ENCODE assay signal across 8 mouse cellular contexts in the genomic region with DNA sequence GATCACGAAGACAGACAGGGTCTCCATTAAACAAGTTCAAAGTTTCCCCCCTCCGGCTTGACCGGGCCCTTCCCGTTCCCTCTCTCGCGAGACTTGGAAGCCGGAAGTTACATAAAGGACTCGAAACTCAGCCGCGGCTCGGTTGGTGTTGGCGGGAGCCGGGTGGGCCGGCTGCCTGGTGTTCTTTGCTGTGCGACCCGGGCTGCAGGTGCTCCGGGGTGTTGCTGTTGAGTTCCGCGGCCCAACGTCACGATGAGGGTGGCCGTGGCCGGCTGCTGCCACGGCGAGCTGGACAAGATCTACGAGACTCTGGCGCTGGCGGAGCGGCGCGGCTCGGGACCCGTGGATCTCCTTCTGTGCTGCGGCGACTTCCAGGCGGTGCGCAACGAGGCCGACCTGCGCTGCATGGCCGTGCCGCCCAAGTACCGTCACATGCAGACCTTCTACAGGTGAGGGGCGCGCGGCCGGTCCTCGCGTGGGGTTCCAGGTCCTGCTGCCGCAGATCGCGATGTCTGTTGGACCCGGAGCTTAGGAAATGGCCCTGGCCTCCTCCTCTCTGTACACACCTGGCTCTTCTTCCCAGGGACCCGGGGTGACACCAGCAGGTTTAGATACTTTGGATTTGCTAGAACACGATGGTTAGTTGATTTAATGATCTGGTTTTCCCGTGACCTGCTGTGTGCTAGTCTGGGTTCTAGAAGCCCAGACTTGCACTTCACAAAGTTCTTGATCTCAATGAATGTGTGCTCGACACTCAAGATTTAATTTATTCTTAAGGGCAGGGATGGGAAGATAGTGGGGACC. TPM values are rescaled to one million over a fixed set of nuclear protein-coding genes. Genes with fewer than 3 reads are reported as not detected.
A peak's percentile ranks its signal among the peaks of the same experiment; 100 is the strongest.
DNase-seq lines count a peak whose midpoint lies in the region; ATAC-seq lines count a peak whose summit lies in the region.

Gene Dbr1 (plus strand): TSS at position 123 of the 804 bp plus-strand sequence.

- H3K9me3 ChIP-seq in intestine, embryonic 14.5 days (ENCODE audit: control insufficient read depth, low read length), result no peaks in the 10 kb centered on the region

- DNase-seq in adipocyte (ENCODE audit: low spot score), result peak; percentile 92
- peak; percentile 95 for DNase-seq in embryo, embryonic 10 days (ENCODE audit: low spot score)
- DNase-seq in gastrocnemius, postnatal 14 days, result peak; percentile 93
- peak; percentile 96 for DNase-seq in intestine, embryonic 14.5 days (ENCODE audit: low spot score)
- peak; percentile 93 to 95 for DNase-seq in left cerebral cortex, postnatal 14 days (ENCODE audit: low spot score in 2 of 2)
- peak; percentile 93 for DNase-seq in mesoderm, embryonic 11.5 days (ENCODE audit: low read depth, low spot score)
- DNase-seq in right cerebral cortex, postnatal 36 days (ENCODE audit: low spot score in 2 of 2), result peak; percentile 84 to 87
- DNase-seq in yolk sac, embryonic 10.5 days (ENCODE audit: low spot score), result peak; percentile 90

- H3K9ac ChIP-seq in intestine, embryonic 14.5 days (ENCODE audit: low read length), result peak within 1 kb of the TSS; percentile 86

- H3K4me3 ChIP-seq in intestine, embryonic 14.5 days (ENCODE audit: low read depth, low read length), result peak within 1 kb of the TSS; percentile 96

- H3K27me3 ChIP-seq in intestine, embryonic 14.5 days (replicated peaks; ENCODE audit: control insufficient read depth, insufficient read depth, low read length), result no peaks in the 10 kb centered on the region

- H3K27ac ChIP-seq in intestine, embryonic 14.5 days (ENCODE audit: low read depth), result peak within 1 kb of the TSS; percentile 83; the same call in 1 of the 2 replicates

- H3K36me3 ChIP-seq in intestine, embryonic 14.5 days (ENCODE audit: control insufficient read depth, insufficient read depth, low read length), result peaks cover 9% of the 10 kb centered on the region

- WGBS in intestine, embryonic 14.5 days, result under 1% methylated on average over 57 of the region's 57 CpGs

- intact Hi-C loops in gastrocnemius, postnatal 14 days (cut with DNase I; ENCODE audit: low total_unique reads), result no loop called here
- intact Hi-C loops in left cerebral cortex, postnatal 14 days (cut with DNase I), result no loop called here

- ATAC-seq in intestine, embryonic 14.5 days (replicated peaks; ENCODE audit: low FRiP score, low TSS enrichment, low read depth), result peak; percentile 94

- peak within 1 kb of the TSS; percentile 79 for H3K4me2 ChIP-seq in intestine, embryonic 14.5 days (ENCODE audit: low read length)

- H3K4me1 ChIP-seq in intestine, embryonic 14.5 days (replicated peaks; ENCODE audit: control insufficient read depth, insufficient read depth, low read length), result peaks cover 6% of the 10 kb centered on the region; the same call in 1 of the 2 replicates

RNA-seq across cellular contexts. Expression of gene Dbr1, which starts in this region (rescaled TPM):
- 1 to 10 TPM; 4.1 to 5.9 TPM for total RNA-seq in gastrocnemius, postnatal 14 days (2021)
- polyA plus RNA-seq in intestine, embryonic 14.5 days (2014; fragmentation: Nextera tagmentation; extraction: Ambion mirVana), result 27.8 TPM in 2 replicates
- total RNA-seq in left cerebral cortex, postnatal 14 days (2021), result 10 to 100 TPM; 10.7 to 11.5 TPM

Comparison
In these comparisons a context has a peak if more than half of its experiments do, and no peak if none do; other contexts are left out.
1. Peak in every context shown above with its lines: DNase-seq, ATAC-seq, H3K4me3 ChIP-seq and H3K27ac ChIP-seq.